Mouse (Mus musculus) C2C12 (cell line): ENCODE data around the gene Ckb. TPM values are rescaled to one million over a fixed set of nuclear protein-coding genes. Genes with fewer than 3 reads are reported as not detected.

Source experiments
- H3K27me3 ChIP-seq: one replicate; pipeline ENCODE4 v1.6.1; 2011; ENCODE audit not compliant: control insufficient read depth, insufficient read depth, insufficient read length
- H3K36me3 ChIP-seq: one replicate; pipeline ENCODE4 v1.6.1; 2011; ENCODE audit not compliant: control insufficient read depth, insufficient read depth
- H3K4me3 ChIP-seq: one replicate; pipeline ENCODE4 v1.5.1; 2011; ENCODE audit warnings: mild to moderate bottlenecking, control low read depth; ENCODE audit not compliant: poor library complexity, insufficient read depth, severe bottlenecking
- H3K79me2 ChIP-seq: one replicate; pipeline ENCODE4 v1.6.1; 2011; ENCODE audit not compliant: control insufficient read depth, insufficient read depth
- H3K79me3 ChIP-seq: one replicate; pipeline ENCODE4 v1.6.1; 2011; ENCODE audit warnings: low read depth, control low read depth
- H3ac ChIP-seq: one replicate; pipeline ENCODE3; 2011; ENCODE audit warnings: low read depth; ENCODE audit not compliant: control insufficient read depth, insufficient read length
- CEBPB ChIP-seq: IDR thresholded peaks from one replicate; pipeline ENCODE4 v1.6.1; 2011; ENCODE audit warnings: low read depth, mild to moderate bottlenecking, control low read depth, moderate library complexity
- CTCF ChIP-seq: IDR thresholded peaks from one replicate; pipeline ENCODE4 v1.5.1; 2011; ENCODE audit not compliant: control insufficient read depth, insufficient read depth, insufficient read length
- FOSL1 ChIP-seq: IDR thresholded peaks from one replicate; pipeline ENCODE4 v1.8.0; 2011; ENCODE audit warnings: mild to moderate bottlenecking, low read length; ENCODE audit not compliant: poor library complexity, insufficient read depth, severe bottlenecking
- MAX ChIP-seq: IDR thresholded peaks from one replicate; pipeline ENCODE4 v1.6.1; 2011; ENCODE audit warnings: mild to moderate bottlenecking, control low read depth
- MYOD1 ChIP-seq: IDR thresholded peaks from one replicate; pipeline ENCODE4 v1.6.1; 2011; ENCODE audit warnings: low read depth; ENCODE audit not compliant: control insufficient read depth, insufficient read length
- MYOG ChIP-seq: IDR thresholded peaks from one replicate; pipeline ENCODE4 v1.6.1; 2011; ENCODE audit not compliant: control insufficient read depth, insufficient read length; ENCODE audit errors: extremely low read depth
- USF1 ChIP-seq: IDR thresholded peaks from one replicate; pipeline ENCODE4 v1.6.1; 2011; ENCODE audit warnings: low read depth, mild to moderate bottlenecking, control low read depth, moderate library complexity
- polyA plus RNA-seq: library from polyadenylated mRNA; unstranded; fragments of >200 nt; fragmentation: generic; extraction: Trizol; gene quantifications from one replicate; pipeline ENCODE4 v1.2.1, GENCODE M21; 2012; ENCODE audit warnings: missing spikeins

The Ckb gene
- polyA plus RNA-seq, 1 experiment = 61.4 TPM

DNA sequence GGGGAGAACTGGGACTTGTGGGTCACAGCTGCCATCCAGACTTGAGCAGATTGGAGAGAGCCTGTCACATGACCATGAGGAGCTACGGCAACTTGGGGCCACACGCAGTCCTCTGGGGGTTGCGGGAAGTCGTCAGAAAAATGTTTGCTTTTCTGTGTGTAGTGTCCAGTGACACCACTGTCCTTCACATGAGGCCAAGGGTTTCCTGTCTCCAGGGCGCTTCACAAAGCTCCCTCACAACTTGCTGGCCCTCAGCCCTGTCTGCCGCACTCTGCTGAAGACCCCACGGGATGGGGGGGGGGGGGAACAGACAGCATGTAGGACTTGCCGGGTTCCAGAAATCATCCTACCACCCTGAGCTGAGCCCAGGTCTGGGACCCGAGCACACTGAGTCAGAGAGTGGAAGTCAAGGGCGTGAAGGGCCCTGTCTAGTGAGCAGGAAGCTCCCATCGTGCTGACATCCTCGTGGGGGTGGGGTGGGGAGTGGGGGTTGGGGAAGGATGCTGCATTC lies 22.2 kb upstream of the Ckb start:
- TF ChIP-seq MAX = no peak
- no peak for TF ChIP-seq MYOG
- no peak for TF ChIP-seq USF1
- TF ChIP-seq FOSL1 = no peak
- no peak for TF ChIP-seq CEBPB
- TF ChIP-seq MYOD1 = no peak
- Histone ChIP-seq H3K79me3 (no peaks in the 10 kb centered on the region), H3K27me3 (no peaks in the 10 kb centered on the region), H3K79me2 (no peaks in the 10 kb centered on the region), H3K36me3 (no peaks in the 10 kb centered on the region), H3ac (no peak overlapping the region), H3K4me3 (no peak overlapping the region)

DNA sequence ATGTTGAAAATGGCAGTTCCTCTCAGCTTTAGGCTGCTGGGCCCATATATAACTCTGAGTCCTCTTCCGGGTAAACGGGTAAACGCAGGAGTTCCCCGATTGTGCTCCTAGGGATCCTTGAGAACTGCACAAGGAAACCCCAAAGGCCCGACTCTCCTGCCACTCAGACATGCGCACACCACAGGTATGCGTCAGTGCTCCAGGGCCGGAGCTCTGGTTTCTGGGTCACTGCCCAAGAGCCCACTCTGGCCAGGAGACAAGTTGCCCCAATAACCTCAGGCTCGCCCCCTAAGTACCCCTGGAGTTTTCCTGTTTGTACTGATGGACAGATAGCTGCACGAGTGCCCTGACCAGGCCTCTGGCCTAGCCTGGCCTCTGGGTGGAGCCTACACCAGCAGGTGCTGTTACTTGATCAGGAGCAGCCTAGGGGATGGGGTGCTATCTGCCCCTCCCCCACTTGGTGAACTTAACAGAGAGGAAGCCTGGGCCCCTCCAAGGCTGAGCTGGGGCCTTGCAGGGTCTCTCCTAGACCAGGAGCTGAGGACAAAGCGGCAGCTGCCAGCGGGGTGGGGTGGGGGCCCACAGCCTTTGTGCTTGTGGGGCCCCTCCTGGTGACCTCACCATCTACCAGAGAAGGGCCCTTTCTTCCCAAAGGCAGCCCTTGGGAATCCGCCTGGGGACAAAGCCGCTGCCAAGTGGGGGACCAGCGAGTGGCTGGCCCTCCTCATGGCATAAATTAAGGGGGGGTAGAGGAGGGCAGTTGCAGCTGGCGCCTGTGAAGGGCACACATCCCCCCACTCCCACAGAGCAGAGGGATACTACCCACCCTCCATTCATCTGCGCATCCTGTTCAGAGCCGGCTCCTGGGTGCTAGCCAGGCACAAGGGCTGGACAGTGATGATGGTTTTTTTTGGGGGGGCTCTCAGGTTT lies 21.5 kb upstream of the Ckb start:
- no peaks in the 10 kb centered on the region for H3K36me3 ChIP-seq
- no peak overlapping the region for H3ac ChIP-seq
- no peaks in the 10 kb centered on the region for H3K79me2 ChIP-seq
- no peak overlapping the region for H3K4me3 ChIP-seq
- TF ChIP-seq MAX (no peak), CEBPB (no peak), USF1 (no peak), CTCF (no peak), FOSL1 (no peak), MYOG (no peak), MYOD1 (no peak)
- H3K79me3 ChIP-seq = no peaks in the 10 kb centered on the region
- no peaks in the 10 kb centered on the region for H3K27me3 ChIP-seq

DNA sequence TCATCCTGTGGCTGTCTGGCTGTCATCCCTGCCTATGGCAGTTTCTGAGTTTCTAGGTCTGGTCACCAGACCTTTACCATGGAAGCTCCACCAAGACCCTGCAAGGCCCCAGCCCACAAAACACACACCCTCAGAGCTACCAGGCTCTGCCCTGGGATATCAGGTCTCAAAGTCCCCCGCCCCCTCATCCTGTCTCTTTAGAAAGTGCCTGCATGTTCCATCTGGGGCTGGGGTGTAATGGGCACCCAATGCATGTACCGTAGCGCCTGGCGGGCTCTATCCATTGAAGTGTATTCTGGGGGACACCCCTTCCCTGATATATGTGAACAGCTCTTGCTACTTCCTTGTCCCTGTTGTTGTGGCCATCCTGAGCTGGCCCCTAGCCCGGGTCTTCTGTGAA lies 20.8 kb upstream of the Ckb start:
- TF ChIP-seq MYOG (no peak), MAX (no peak), CTCF (no peak), FOSL1 (no peak), CEBPB (no peak), USF1 (no peak), MYOD1 (no peak)
- no peaks in the 10 kb centered on the region for H3K79me3 ChIP-seq
- no peaks in the 10 kb centered on the region for H3K79me2 ChIP-seq
- no peaks in the 10 kb centered on the region for H3K27me3 ChIP-seq
- no peak overlapping the region for H3ac ChIP-seq
- H3K36me3 ChIP-seq = no peaks in the 10 kb centered on the region
- no peak overlapping the region for H3K4me3 ChIP-seq

DNA sequence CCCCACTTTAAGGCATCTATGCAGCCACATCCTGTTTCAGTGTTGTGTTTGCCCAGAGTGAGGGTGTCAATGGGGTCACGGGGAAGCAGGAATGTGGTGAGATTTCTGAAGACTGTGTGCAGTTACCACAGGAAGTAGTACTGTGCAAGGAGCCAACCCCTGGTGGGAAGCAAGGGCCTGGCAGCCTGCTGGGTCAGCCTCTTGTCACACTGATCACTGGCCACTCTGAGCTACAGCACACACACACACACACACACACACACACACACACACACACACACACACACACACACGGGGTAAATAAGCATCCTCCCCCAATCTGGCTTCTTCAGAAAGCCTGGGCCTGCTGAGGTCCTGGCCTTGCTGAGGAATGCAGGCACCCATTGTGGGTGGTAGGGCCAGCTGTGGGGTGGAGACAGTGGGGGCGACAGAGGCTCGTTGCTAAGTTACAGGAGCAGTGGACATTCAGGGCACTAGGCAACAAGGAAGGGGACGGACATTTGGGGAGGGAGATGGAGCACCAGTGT lies 19.3 kb upstream of the Ckb start:
- H3K36me3 ChIP-seq = no peaks in the 10 kb centered on the region
- H3K4me3 ChIP-seq = no peak overlapping the region
- H3K27me3 ChIP-seq = no peaks in the 10 kb centered on the region
- no peak overlapping the region for H3ac ChIP-seq
- H3K79me3 ChIP-seq = no peaks in the 10 kb centered on the region
- no peak for TF ChIP-seq MYOG
- TF ChIP-seq MYOD1 = no peak
- TF ChIP-seq MAX = no peak
- TF ChIP-seq CTCF = no peak
- TF ChIP-seq USF1 = no peak
- TF ChIP-seq FOSL1 = no peak
- TF ChIP-seq CEBPB = no peak
- H3K79me2 ChIP-seq = no peaks in the 10 kb centered on the region

DNA sequence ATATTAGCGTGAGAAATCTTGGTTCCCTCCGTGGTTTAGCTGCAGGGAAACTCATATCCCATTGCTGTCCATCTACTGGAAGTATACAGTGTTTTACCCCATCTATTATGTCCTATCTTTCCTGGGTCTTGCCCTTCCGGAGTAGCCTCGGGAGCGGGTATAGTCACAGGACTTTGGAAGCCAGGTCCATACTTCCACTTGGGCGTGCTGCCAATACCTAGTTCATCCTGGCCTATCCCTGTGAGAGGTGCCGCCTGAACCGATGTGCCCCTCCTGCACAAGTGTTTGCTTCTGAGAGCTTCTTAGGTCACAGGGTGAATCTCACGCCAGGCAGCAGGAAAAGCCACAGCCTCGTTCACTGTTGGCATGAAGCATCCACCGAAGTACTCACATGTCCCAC lies 17.3 kb upstream of the Ckb start:
- Histone ChIP-seq H3K36me3 (no peaks in the 10 kb centered on the region), H3K79me3 (no peaks in the 10 kb centered on the region), H3K27me3 (no peaks in the 10 kb centered on the region), H3K79me2 (no peaks in the 10 kb centered on the region), H3ac (no peak overlapping the region), H3K4me3 (no peak overlapping the region)
- TF ChIP-seq MYOD1 = no peak
- no peak for TF ChIP-seq MYOG
- no peak for TF ChIP-seq FOSL1
- TF ChIP-seq CTCF = no peak
- no peak for TF ChIP-seq CEBPB
- TF ChIP-seq MAX = no peak
- no peak for TF ChIP-seq USF1

DNA sequence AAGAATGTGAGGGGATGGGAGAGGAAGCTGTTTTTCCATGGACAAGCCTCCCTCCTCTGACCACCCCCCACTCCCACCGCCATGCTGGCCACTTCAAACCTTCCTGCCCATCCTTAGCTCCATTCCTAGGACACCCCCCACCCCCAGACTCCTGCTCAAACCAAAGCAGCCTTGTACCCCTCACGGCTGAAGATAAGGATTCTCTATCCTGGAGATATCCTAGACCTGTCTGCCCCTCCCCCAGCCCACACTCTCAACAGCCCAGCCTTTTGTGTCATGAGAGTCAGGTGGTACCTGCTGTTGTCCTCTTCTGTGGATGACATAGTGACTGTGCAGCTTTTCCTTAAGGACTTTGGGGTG lies 15.9 kb upstream of the Ckb start:
- Histone ChIP-seq H3K27me3 (no peaks in the 10 kb centered on the region), H3ac (no peak overlapping the region), H3K79me2 (no peaks in the 10 kb centered on the region), H3K79me3 (no peaks in the 10 kb centered on the region), H3K4me3 (no peak overlapping the region), H3K36me3 (peaks cover 13% of the 10 kb centered on the region)
- TF ChIP-seq MYOG (no peak), FOSL1 (no peak), USF1 (no peak), CTCF (no peak), MAX (no peak), CEBPB (no peak), MYOD1 (no peak)
